ENCODE assay signal across 8 mouse cellular contexts in genomic region chr4:32074399-32075296, GRCm38 (mm10).
DNase-seq lines count a peak whose midpoint lies in the region; ATAC-seq lines count a peak whose summit lies in the region.

No protein-coding gene starts in this region.

- H3K27me3 ChIP-seq in neural tube, embryonic 14.5 days (ENCODE audit: control insufficient read depth, insufficient read depth, low read length): no peaks in the 10 kb centered on the region

- 1% methylated on average over 22 of the region's 22 CpGs for WGBS in neural tube, embryonic 14.5 days

- H3K9ac ChIP-seq in neural tube, embryonic 14.5 days (replicated peaks; ENCODE audit: low read depth, low read length): peak overlapping the region; percentile 32; the same call in 1 of the 2 replicates

- H3K27ac ChIP-seq in neural tube, embryonic 14.5 days (ENCODE audit: low read depth, low read length): peak overlapping the region; percentile 86

- no peak for DNase-seq in cerebellum, adult 11 months
- peak; percentile 53 to 64 for DNase-seq in right cerebral cortex, adult 2 months (ENCODE audit: low spot score in 2 of 2)
- DNase-seq in right cerebral cortex, postnatal 14 days: no peak
- DNase-seq in layer of hippocampus, postnatal 25 days (ENCODE audit: extremely low spot score in 1 of 2, low spot score in 1 of 2): peak; percentile 28 to 31
- no peak for DNase-seq in urinary bladder, postnatal 4 days (ENCODE audit: low spot score in 2 of 2)
- no peak for DNase-seq in testis, postnatal 14 days (ENCODE audit: low spot score)

- ATAC-seq in cerebellum, adult (ENCODE audit: insufficient number of reproducible peaks, low FRiP score, low TSS enrichment): 0 out of 2 replicates have a peak, but pooled peaks have one; percentile 41
- peak; percentile 89 for ATAC-seq in neural tube, embryonic 14.5 days (ENCODE audit: low read depth)

- H3K4me3 ChIP-seq in neural tube, embryonic 14.5 days (ENCODE audit: low read depth, low read length): peak overlapping the region; percentile 9; the same call in 1 of the 2 replicates

- no peaks in the 10 kb centered on the region; the same call in 1 of the 2 replicates for H3K9me3 ChIP-seq in neural tube, embryonic 14.5 days (ENCODE audit: control insufficient read depth, low read length)

- no peaks in the 10 kb centered on the region for H3K36me3 ChIP-seq in neural tube, embryonic 14.5 days (ENCODE audit: control insufficient read depth, insufficient read depth, low read length)

- H3K4me2 ChIP-seq in neural tube, embryonic 14.5 days (ENCODE audit: low read depth, low read length): peak overlapping the region; percentile 46

- H3K4me1 ChIP-seq in neural tube, embryonic 14.5 days (ENCODE audit: control insufficient read depth, insufficient read depth, low read length): peaks cover 15% of the 10 kb centered on the region; the same call in 1 of the 2 replicates

Comparison
In these comparisons a context has a peak if more than half of its experiments do, and no peak if none do; other contexts are left out.
1. DNase-seq: peak in right cerebral cortex, adult 2 months (2 of 2) and layer of hippocampus, postnatal 25 days (2 of 2); none in cerebellum, adult 11 months (single experiment), right cerebral cortex, postnatal 14 days (single experiment), urinary bladder, postnatal 4 days (0 of 2) and testis, postnatal 14 days (single experiment).